Mouse (Mus musculus): ENCODE measurements around the gene Clmn.

DNA sequence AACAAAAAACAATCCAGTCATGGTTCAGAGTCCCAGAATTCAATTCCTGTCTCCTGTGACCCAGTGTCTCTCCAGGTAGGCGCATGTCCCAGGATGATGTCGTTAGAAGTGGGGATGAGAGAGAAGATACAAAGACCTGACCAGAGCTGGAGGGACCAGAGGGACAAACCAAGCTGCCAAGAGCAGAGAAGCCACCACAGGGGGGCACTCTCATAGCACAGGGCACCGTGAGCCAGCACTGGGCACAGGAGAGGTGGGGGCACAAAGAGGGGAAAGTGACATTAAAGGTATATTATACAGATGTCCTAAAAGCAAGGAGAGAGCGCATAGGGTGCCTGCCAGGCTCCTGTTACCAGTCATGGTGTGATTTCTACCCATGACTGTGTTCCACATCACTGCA lies 25.9 kb downstream of the Clmn start:
- no peak for TF ChIP-seq MYOG (IDR thresholded peaks at IDR 0.05; ENCODE audit: control insufficient read depth, extremely low read depth, insufficient read length)
- no peak for TF ChIP-seq CTCF (IDR thresholded peaks at IDR 0.05; ENCODE audit: control insufficient read depth, insufficient read depth, insufficient read length)
- no peak for TF ChIP-seq MYOD1 (IDR thresholded peaks at IDR 0.05; ENCODE audit: control insufficient read depth, insufficient read length, low read depth)
- TF ChIP-seq MAX (IDR thresholded peaks at IDR 0.05): no peak
- TF ChIP-seq USF1 (IDR thresholded peaks at IDR 0.05; ENCODE audit: low read depth): no peak
